Mouse (Mus musculus) bone marrow macrophage, adult 2 months (primary cell): Measurements from ENCODE around the gene Ralbp1. TPM values are rescaled to one million over a fixed set of nuclear protein-coding genes. Genes with fewer than 3 reads are reported as not detected.
A peak's percentile ranks its signal among the peaks of the same experiment; 100 is the strongest.

Source experiments
- H3K27ac ChIP-seq: 2 replicates; pipeline ENCODE4 v1.5.1; 2012; ENCODE audit warnings: low read depth, low read length; ENCODE audit not compliant: insufficient read depth
- H3K4me1 ChIP-seq: 2 replicates; pipeline ENCODE4 v1.6.1; 2012; ENCODE audit warnings: low read length; ENCODE audit not compliant: control insufficient read depth, insufficient read depth
- H3K4me3 ChIP-seq: 2 replicates; pipeline ENCODE4 v1.5.1; 2012; ENCODE audit warnings: mild to moderate bottlenecking, low read length, moderate library complexity; ENCODE audit not compliant: insufficient read depth
- CTCF ChIP-seq: IDR thresholded peaks from 2 replicates; pipeline ENCODE4 v1.5.1; 2012; ENCODE audit warnings: low read depth, mild to moderate bottlenecking, low read length, moderate library complexity
- POLR2A ChIP-seq: IDR thresholded peaks from 2 replicates; pipeline ENCODE4 v1.6.1; 2012; ENCODE audit warnings: mild to moderate bottlenecking, low read depth, low read length, borderline replicate concordance
- polyA plus RNA-seq: library from polyadenylated mRNA; stranded (reverse); fragments of >200 nt; gene quantifications from 2 replicates; pipeline ENCODE4 v1.2.4, GENCODE M21; 2012; ENCODE audit not compliant: missing spikeins, insufficient read depth, insufficient read length

Gene Ralbp1
- polyA plus RNA-seq, 1 experiment = 61.3 TPM

DNA sequence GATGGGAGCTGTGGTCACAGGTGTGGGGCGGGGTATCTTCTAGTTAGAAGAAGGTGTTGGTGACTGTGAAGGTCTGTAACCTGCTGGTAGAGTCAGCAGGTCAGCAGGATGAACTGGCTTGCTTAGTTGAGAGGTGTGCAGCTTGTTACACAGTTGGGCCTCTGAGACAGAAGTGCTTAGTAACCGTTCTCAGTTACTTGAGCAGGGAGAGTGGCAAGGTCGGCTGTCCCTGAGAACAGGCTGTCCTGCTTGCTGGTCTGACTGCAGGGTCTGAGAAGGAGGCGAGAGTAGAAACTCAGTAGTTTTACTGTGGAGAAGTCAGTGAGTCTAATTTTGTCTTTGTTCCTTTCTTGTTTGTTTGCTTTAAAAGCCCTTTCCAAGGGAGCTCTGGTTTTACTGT lies 79.6 kb downstream of the Ralbp1 start:
- TF ChIP-seq POLR2A = no peak
- no peak for TF ChIP-seq CTCF

DNA sequence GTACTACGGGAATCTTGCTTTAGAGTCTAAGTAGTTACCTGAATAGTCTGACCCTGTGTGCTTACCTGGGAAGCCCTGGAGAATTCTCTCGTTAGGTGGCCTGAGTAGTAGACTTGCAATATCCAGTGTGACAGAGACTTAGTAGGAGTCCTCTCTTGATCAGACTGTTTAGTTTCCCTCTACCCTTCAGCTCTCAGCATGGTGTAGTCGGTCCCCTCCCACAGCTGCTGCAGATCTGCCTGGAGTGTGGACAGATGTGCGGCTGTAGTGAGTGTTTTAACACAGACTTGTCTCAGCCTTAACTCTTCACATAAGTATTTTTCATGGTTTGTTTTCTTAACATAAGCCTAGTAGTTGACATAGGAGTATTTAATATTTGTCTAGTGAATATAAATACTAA lies 83.6 kb downstream of the Ralbp1 start:
- no peak for TF ChIP-seq POLR2A
- TF ChIP-seq CTCF = no peak
- no peak overlapping the region for H3K4me3 ChIP-seq
- H3K4me1 ChIP-seq = peaks cover 23% of the 10 kb centered on the region
- peak overlapping the region; percentile 40 for H3K27ac ChIP-seq

More for the DNA sequence above, 79.6 kb downstream of the Ralbp1 start:
- Histone ChIP-seq H3K27ac (no peak overlapping the region), H3K4me1 (peaks cover 11% of the 10 kb centered on the region), H3K4me3 (no peak overlapping the region)

DNA sequence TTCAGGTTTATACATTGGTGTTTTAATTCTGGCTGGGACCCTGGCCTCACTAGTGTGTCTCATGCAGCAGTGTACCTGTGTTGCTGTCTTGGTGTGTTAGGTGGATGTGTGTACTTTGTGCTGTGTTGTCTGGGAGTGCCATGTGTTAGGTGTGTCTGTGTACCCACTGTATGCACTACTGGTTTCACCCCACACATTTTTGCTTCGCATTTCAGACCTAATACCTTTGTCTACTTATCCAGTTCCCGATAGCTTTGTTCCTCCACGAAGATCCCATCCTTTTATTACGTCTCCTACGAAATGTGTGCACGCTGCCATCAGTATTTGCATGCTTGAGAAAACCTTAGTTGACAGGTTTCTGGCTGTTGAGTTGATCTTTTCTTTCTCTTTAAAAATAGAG lies 85.1 kb downstream of the Ralbp1 start:
- Histone ChIP-seq H3K4me3 (no peak overlapping the region), H3K4me1 (peaks cover 29% of the 10 kb centered on the region), H3K27ac (no peak overlapping the region)
- TF ChIP-seq POLR2A = no peak
- no peak for TF ChIP-seq CTCF

DNA sequence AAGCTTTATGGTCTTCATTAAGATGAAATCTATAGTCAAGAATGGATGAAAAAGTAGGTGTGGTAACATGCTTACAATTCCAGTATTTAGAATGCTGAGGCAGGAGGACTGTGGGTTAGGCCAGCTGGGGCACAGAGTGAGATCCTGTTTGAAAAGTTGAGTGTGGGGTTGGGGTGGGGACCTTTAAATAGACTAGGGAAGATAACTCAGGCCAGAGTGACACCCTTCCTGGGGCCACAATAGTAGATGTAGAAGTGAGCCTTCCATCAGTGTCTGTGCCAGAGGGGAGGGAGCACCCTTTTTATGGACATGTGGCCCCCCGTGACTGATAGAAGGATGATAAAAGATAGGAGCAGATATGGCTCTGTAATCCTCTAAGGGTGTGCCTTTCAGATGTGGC lies 86.2 kb downstream of the Ralbp1 start:
- H3K27ac ChIP-seq = no peak overlapping the region
- H3K4me1 ChIP-seq = peaks cover 29% of the 10 kb centered on the region
- H3K4me3 ChIP-seq = no peak overlapping the region
- no peak for TF ChIP-seq CTCF
- no peak for TF ChIP-seq POLR2A

DNA sequence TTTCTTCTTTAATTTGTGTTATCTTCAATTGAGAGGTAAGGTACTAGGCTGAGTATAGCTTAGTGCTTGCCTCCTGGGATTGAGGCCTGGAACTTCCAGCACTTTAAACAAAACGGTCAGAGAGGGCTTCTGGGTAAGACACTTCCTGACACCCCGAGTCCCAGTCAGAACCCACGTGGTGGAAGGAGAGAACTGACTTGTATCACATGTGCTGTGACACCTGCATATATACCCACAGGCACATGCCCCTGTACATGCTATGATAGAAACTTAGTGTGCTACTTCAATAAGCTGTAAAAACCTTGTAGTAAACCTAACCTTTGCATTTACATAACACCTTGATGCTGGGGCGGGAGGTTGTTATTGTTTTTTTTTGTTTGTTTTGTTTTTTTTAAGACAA lies 87.2 kb downstream of the Ralbp1 start:
- Histone ChIP-seq H3K4me1 (peaks cover 29% of the 10 kb centered on the region), H3K4me3 (no peak overlapping the region), H3K27ac (no peak overlapping the region)
- TF ChIP-seq CTCF (no peak), POLR2A (no peak)

Other genes starting within 250 kb of the Ralbp1 start
- gene Txndc2, start 243.6 kb downstream of the Ralbp1 start, polyA plus RNA-seq = not detected in 2 replicates
- 122 and 128 TPM in 2 replicates for gene Rab31, start 113.0 kb downstream of the Ralbp1 start, polyA plus RNA-seq
- gene Ppp4r1, start 103.2 kb downstream of the Ralbp1 start, polyA plus RNA-seq = 58.9 and 64.0 TPM in 2 replicates
- 15.8 and 16.1 TPM in 2 replicates for gene Twsg1, start 65.4 kb upstream of the Ralbp1 start, polyA plus RNA-seq
- 28.3 and 32.6 TPM in 2 replicates for gene Ankrd12, start 191.3 kb upstream of the Ralbp1 start, polyA plus RNA-seq
- gene Ndufv2, start 215.8 kb upstream of the Ralbp1 start, polyA plus RNA-seq = 141 and 150 TPM in 2 replicates
- 53.9 and 54.6 TPM in 2 replicates for gene Washc1, start 225.7 kb upstream of the Ralbp1 start, polyA plus RNA-seq
- 6.6 and 8.3 TPM in 2 replicates for gene Ddx11, start 237.7 kb upstream of the Ralbp1 start, polyA plus RNA-seq